Mouse (Mus musculus) stomach, postnatal 0 days (tissue): ENCODE measurements around the gene Trappc12. TPM values are rescaled to one million over a fixed set of nuclear protein-coding genes. Genes with fewer than 3 reads are reported as not detected.
"Not testable (repeated sequence)": the region's sequence is repeated elsewhere in the genome, so short reads cannot be mapped to it uniquely, and the experiment has no call there.

Source experiments
- ATAC-seq: fragments of 200-750 bp; cut with Nextera tagmentation; 2 replicates; pipeline ENCODE4 v1.8.0; 2017; ENCODE audit not compliant: low FRiP score, low TSS enrichment
- DNase-seq: peaks from one replicate; pipeline ENCODE4 v3.0.0-alpha.2; 2016; ENCODE audit warnings: low spot score
- H3K27ac ChIP-seq: fragments of 300-500 bp; sonication (generic); replicated peaks from 2 replicates; pipeline ENCODE4 v1.5.1; 2014; ENCODE audit warnings: mild to moderate bottlenecking, control low read depth
- H3K27me3 ChIP-seq: fragments of 300-500 bp; sonication (generic); 2 replicates; pipeline ENCODE4 v1.6.1; 2014; ENCODE audit warnings: low read length; ENCODE audit not compliant: control insufficient read depth, insufficient read depth
- H3K36me3 ChIP-seq: fragments of 300-500 bp; sonication (generic); 2 replicates; pipeline ENCODE4 v1.6.1; 2014; ENCODE audit warnings: low read length, mixed read lengths; ENCODE audit not compliant: control insufficient read depth, insufficient read depth
- H3K4me1 ChIP-seq: fragments of 300-500 bp; sonication (generic); replicated peaks from 2 replicates; pipeline ENCODE4 v1.6.1; 2014; ENCODE audit warnings: antibody characterized with exemption; ENCODE audit not compliant: control insufficient read depth, insufficient read depth
- H3K4me2 ChIP-seq: fragments of 300-500 bp; sonication (generic); replicated peaks from 2 replicates; pipeline ENCODE4 v1.6.1; 2014; ENCODE audit warnings: low read depth, mild to moderate bottlenecking, control low read depth, moderate library complexity
- H3K4me3 ChIP-seq: fragments of 300-500 bp; sonication (generic); 2 replicates; pipeline ENCODE4 v1.5.1; 2014; ENCODE audit warnings: low read depth, low read length, control low read depth
- H3K9ac ChIP-seq: fragments of 300-500 bp; sonication (generic); 2 replicates; pipeline ENCODE4 v1.6.1; 2014; ENCODE audit warnings: mild to moderate bottlenecking, low read length, control low read depth, mixed read lengths
- H3K9me3 ChIP-seq: fragments of 300-500 bp; sonication (generic); 2 replicates; pipeline ENCODE4 v1.6.1; 2016; ENCODE audit warnings: low read length; ENCODE audit not compliant: control insufficient read depth
- CTCF ChIP-seq: IDR thresholded peaks from 2 replicates; pipeline ENCODE4 v1.5.1; 2016; ENCODE audit warnings: antibody characterized with exemption, low read depth, mild to moderate bottlenecking, moderate library complexity
- EP300 ChIP-seq: optimal IDR thresholded peaks from 2 replicates; pipeline ENCODE3; 2016; ENCODE audit warnings: antibody characterized with exemption
- WGBS: fragments of 180-500 bp; shearing (Covaris S2); extraction: QIAGEN DNeasy Blood & Tissue Kit; methylation state at CpG from one replicate; pipeline ENCODE4 v1.1.7; 2014; 5-methylcytosine and 5-hydroxymethylcytosine counted together
- polyA plus RNA-seq: library from polyadenylated mRNA; unstranded; fragments of >200 nt; fragmentation: Nextera tagmentation; extraction: Ambion mirVana; gene quantifications from 2 replicates; pipeline ENCODE4 v1.2.1, GENCODE M21; 2015

Gene Trappc12
- polyA plus RNA-seq, 1 experiment from 2014 or later, result 16.6 TPM

- Histone ChIP-seq H3K27ac (no peak overlapping the region; the same call in 1 of the 2 replicates), H3K27me3 (no peaks in the 10 kb centered on the region), H3K9ac (no peak overlapping the region), H3K4me3 (no peak overlapping the region; the same call in 1 of the 2 replicates), H3K36me3 (peaks cover 4% of the 10 kb centered on the region; the same call in 1 of the 2 replicates), H3K9me3 (no peaks in the 10 kb centered on the region), H3K4me1 (no peaks in the 10 kb centered on the region; the same call in 1 of the 2 replicates), H3K4me2 (no peak overlapping the region; the same call in 1 of the 2 replicates)
- DNase-seq (no peak), ATAC-seq (no peak)
- WGBS, result 94% methylated on average over 5 of the region's 5 CpGs
- TF ChIP-seq EP300 (no peak), CTCF (no peak)
Measured at GRCm38 (mm10) chr12:28750876-28751275, 604 bp upstream of the Trappc12 start.

- no peaks in the 10 kb centered on the region for H3K4me1 ChIP-seq
- H3K27me3 ChIP-seq, result no peaks in the 10 kb centered on the region
- DNase-seq, result no peak
- TF ChIP-seq CTCF (no peak), EP300 (no peak)
- no peak for ATAC-seq
- no peak overlapping the region for H3K27ac ChIP-seq
- H3K36me3 ChIP-seq, result peaks cover 6% of the 10 kb centered on the region; the same call in 1 of the 2 replicates
- H3K4me3 ChIP-seq, result no peak overlapping the region
- 80% methylated on average over 3 of the region's 3 CpGs for WGBS
- H3K9ac ChIP-seq, result no peak overlapping the region
- no peaks in the 10 kb centered on the region for H3K9me3 ChIP-seq
- H3K4me2 ChIP-seq, result no peak overlapping the region
Measured at GRCm38 (mm10) chr12:28743328-28743727, 6.9 kb downstream of the Trappc12 start.

GRCm38 (mm10) chr12:28735293-28735692 lies 15.0 kb downstream of the Trappc12 start:
- Histone ChIP-seq H3K4me2 (no peak overlapping the region), H3K27me3 (no peaks in the 10 kb centered on the region), H3K4me3 (no peak overlapping the region), H3K9me3 (no peaks in the 10 kb centered on the region), H3K36me3 (peaks cover 10% of the 10 kb centered on the region; the same call in 1 of the 2 replicates), H3K27ac (no peak overlapping the region), H3K9ac (no peak overlapping the region), H3K4me1 (no peaks in the 10 kb centered on the region)
- ATAC-seq (no peak), DNase-seq (no peak)
- WGBS, result 80% methylated on average over 3 of the region's 3 CpGs
- TF ChIP-seq EP300 (no peak), CTCF (no peak)

- Histone ChIP-seq H3K4me2 (no peak overlapping the region), H3K9me3 (no peaks in the 10 kb centered on the region), H3K4me3 (no peak overlapping the region), H3K9ac (no peak overlapping the region), H3K27ac (no peak overlapping the region), H3K4me1 (no peaks in the 10 kb centered on the region), H3K27me3 (no peaks in the 10 kb centered on the region), H3K36me3 (peaks cover 10% of the 10 kb centered on the region; the same call in 1 of the 2 replicates)
- WGBS, result 96% methylated on average over 1 of the region's 1 CpGs
- TF ChIP-seq CTCF (no peak), EP300 (no peak)
- ATAC-seq (no peak), DNase-seq (no peak)
Measured at GRCm38 (mm10) chr12:28734271-28734670, 16.0 kb downstream of the Trappc12 start.

GRCm38 (mm10) chr12:28733520-28734245 lies 16.6 kb downstream of the Trappc12 start:
- H3K4me3 ChIP-seq, H3K36me3 ChIP-seq, H3K27me3 ChIP-seq, H3K9ac ChIP-seq, H3K4me1 ChIP-seq, H3K4me2 ChIP-seq, H3K9me3 ChIP-seq, H3K27ac ChIP-seq, ATAC-seq, DNase-seq: not testable (repeated sequence)
- 97% methylated on average over 6 of the region's 6 CpGs for WGBS

- Histone ChIP-seq H3K9me3 (no peaks in the 10 kb centered on the region), H3K27ac (no peak overlapping the region), H3K4me3 (no peak overlapping the region), H3K4me1 (no peaks in the 10 kb centered on the region), H3K36me3 (peaks cover 10% of the 10 kb centered on the region; the same call in 1 of the 2 replicates), H3K4me2 (no peak overlapping the region), H3K9ac (no peak overlapping the region), H3K27me3 (no peaks in the 10 kb centered on the region)
- WGBS, result 88% methylated on average over 8 of the region's 8 CpGs
- ATAC-seq (no peak), DNase-seq (no peak)
- TF ChIP-seq EP300 (no peak), CTCF (no peak)
Measured at GRCm38 (mm10) chr12:28732631-28733030, 17.6 kb downstream of the Trappc12 start.
